Mouse (Mus musculus): Measurements from ENCODE around the gene Dnajc15. TPM values are rescaled to one million over a fixed set of nuclear protein-coding genes. Genes with fewer than 3 reads are reported as not detected.

Gene Dnajc15
- polyA plus RNA-seq, 1 experiment: 1,189 TPM

GRCm38 (mm10) chr14:77832359-77832758 is 42.6 kb downstream of the Dnajc15 start:
- Histone ChIP-seq H3K4me3 (ENCODE audit: insufficient read depth, low read depth, low read length) (no peak overlapping the region), H3K27ac (replicated peaks; ENCODE audit: low read depth, low read length) (no peak overlapping the region), H3K4me1 (ENCODE audit: control insufficient read depth, insufficient read depth, insufficient read length, low read length) (peaks cover 6% of the 10 kb centered on the region)

- no peak overlapping the region for H3K27ac ChIP-seq (replicated peaks; ENCODE audit: low read depth, low read length)
Measured at GRCm38 (mm10) chr14:77831936-77832335, 43.0 kb downstream of the Dnajc15 start.

GRCm38 (mm10) chr14:77829673-77830072 is 45.3 kb downstream of the Dnajc15 start:
- H3K4me1 ChIP-seq (ENCODE audit: control insufficient read depth, insufficient read depth, insufficient read length, low read length): peaks cover 4% of the 10 kb centered on the region
- H3K27ac ChIP-seq (replicated peaks; ENCODE audit: low read depth, low read length): no peak overlapping the region; the same call in 1 of the 2 replicates
- H3K4me3 ChIP-seq (ENCODE audit: insufficient read depth, low read depth, low read length): no peak overlapping the region

More at GRCm38 (mm10) chr14:77831936-77832335, 43.0 kb downstream of the Dnajc15 start:
- H3K4me3 ChIP-seq (ENCODE audit: insufficient read depth, low read depth, low read length): no peak overlapping the region
- peaks cover 6% of the 10 kb centered on the region for H3K4me1 ChIP-seq (ENCODE audit: control insufficient read depth, insufficient read depth, insufficient read length, low read length)

GRCm38 (mm10) chr14:77825891-77826290 is 49.0 kb downstream of the Dnajc15 start:
- Histone ChIP-seq H3K4me1 (ENCODE audit: control insufficient read depth, insufficient read depth, insufficient read length, low read length) (peaks cover 4% of the 10 kb centered on the region), H3K27ac (replicated peaks; ENCODE audit: low read depth, low read length) (no peak overlapping the region), H3K4me3 (ENCODE audit: insufficient read depth, low read depth, low read length) (no peak overlapping the region)

GRCm38 (mm10) chr14:77825121-77825520 is 49.8 kb downstream of the Dnajc15 start:
- H3K4me1 ChIP-seq (ENCODE audit: control insufficient read depth, insufficient read depth, insufficient read length, low read length): peaks cover 4% of the 10 kb centered on the region
- H3K4me3 ChIP-seq (ENCODE audit: insufficient read depth, low read depth, low read length): no peak overlapping the region
- H3K27ac ChIP-seq (replicated peaks; ENCODE audit: low read depth, low read length): no peak overlapping the region

GRCm38 (mm10) chr14:77819841-77820240 is 55.1 kb downstream of the Dnajc15 start:
- no peak overlapping the region for H3K4me3 ChIP-seq (ENCODE audit: insufficient read depth, low read depth, low read length)
- H3K27ac ChIP-seq (replicated peaks; ENCODE audit: low read depth, low read length): no peak overlapping the region
- H3K4me1 ChIP-seq (ENCODE audit: control insufficient read depth, insufficient read depth, insufficient read length, low read length): no peaks in the 10 kb centered on the region

GRCm38 (mm10) chr14:77817561-77817960 is 57.4 kb downstream of the Dnajc15 start:
- Histone ChIP-seq H3K4me3 (ENCODE audit: insufficient read depth, low read depth, low read length) (no peak overlapping the region), H3K27ac (replicated peaks; ENCODE audit: low read depth, low read length) (no peak overlapping the region), H3K4me1 (ENCODE audit: control insufficient read depth, insufficient read depth, insufficient read length, low read length) (no peaks in the 10 kb centered on the region)

- H3K4me3 ChIP-seq (ENCODE audit: insufficient read depth, low read depth, low read length): no peak overlapping the region
- no peaks in the 10 kb centered on the region for H3K4me1 ChIP-seq (ENCODE audit: control insufficient read depth, insufficient read depth, insufficient read length, low read length)
- no peak overlapping the region for H3K27ac ChIP-seq (replicated peaks; ENCODE audit: low read depth, low read length)
Measured at GRCm38 (mm10) chr14:77814935-77815334, 60.0 kb downstream of the Dnajc15 start.

- H3K4me3 ChIP-seq (ENCODE audit: insufficient read depth, low read depth, low read length): no peak overlapping the region
- H3K4me1 ChIP-seq (ENCODE audit: control insufficient read depth, insufficient read depth, insufficient read length, low read length): no peaks in the 10 kb centered on the region
- H3K27ac ChIP-seq (replicated peaks; ENCODE audit: low read depth, low read length): no peak overlapping the region
Measured at GRCm38 (mm10) chr14:77812890-77813289, 62.0 kb downstream of the Dnajc15 start.

- no peaks in the 10 kb centered on the region for H3K4me1 ChIP-seq (ENCODE audit: control insufficient read depth, insufficient read depth, insufficient read length, low read length)
- H3K27ac ChIP-seq (replicated peaks; ENCODE audit: low read depth, low read length): no peak overlapping the region
- no peak overlapping the region for H3K4me3 ChIP-seq (ENCODE audit: insufficient read depth, low read depth, low read length)
Measured at GRCm38 (mm10) chr14:77811466-77811865, 63.5 kb downstream of the Dnajc15 start.

GRCm38 (mm10) chr14:77807836-77808235 is 67.1 kb downstream of the Dnajc15 start:
- no peak overlapping the region for H3K27ac ChIP-seq (replicated peaks; ENCODE audit: low read depth, low read length)
- no peaks in the 10 kb centered on the region for H3K4me1 ChIP-seq (ENCODE audit: control insufficient read depth, insufficient read depth, insufficient read length, low read length)

GRCm38 (mm10) chr14:77806345-77806744 is 68.6 kb downstream of the Dnajc15 start:
- H3K4me3 ChIP-seq (ENCODE audit: insufficient read depth, low read depth, low read length): no peak overlapping the region
- no peak overlapping the region for H3K27ac ChIP-seq (replicated peaks; ENCODE audit: low read depth, low read length)
- H3K4me1 ChIP-seq (ENCODE audit: control insufficient read depth, insufficient read depth, insufficient read length, low read length): no peaks in the 10 kb centered on the region

More at GRCm38 (mm10) chr14:77807836-77808235, 67.1 kb downstream of the Dnajc15 start:
- no peak overlapping the region for H3K4me3 ChIP-seq (ENCODE audit: insufficient read depth, low read depth, low read length)

GRCm38 (mm10) chr14:77802268-77802630 is 72.7 kb downstream of the Dnajc15 start:
- Histone ChIP-seq H3K4me3 (ENCODE audit: insufficient read depth, low read depth, low read length) (no peak overlapping the region), H3K27ac (replicated peaks; ENCODE audit: low read depth, low read length) (no peak overlapping the region), H3K4me1 (ENCODE audit: control insufficient read depth, insufficient read depth, insufficient read length, low read length) (no peaks in the 10 kb centered on the region)

GRCm38 (mm10) chr14:77801571-77802267 is 73.2 kb downstream of the Dnajc15 start:
- Histone ChIP-seq H3K4me1 (ENCODE audit: control insufficient read depth, insufficient read depth, insufficient read length, low read length) (no peaks in the 10 kb centered on the region), H3K4me3 (ENCODE audit: insufficient read depth, low read depth, low read length) (no peak overlapping the region), H3K27ac (replicated peaks; ENCODE audit: low read depth, low read length) (no peak overlapping the region)

- peaks cover 8% of the 10 kb centered on the region; the same call in 1 of the 2 replicates for H3K4me1 ChIP-seq (ENCODE audit: control insufficient read depth, insufficient read depth, insufficient read length, low read length)
- H3K27ac ChIP-seq (replicated peaks; ENCODE audit: low read depth, low read length): no peak overlapping the region; the same call in 1 of the 2 replicates
- no peak overlapping the region for H3K4me3 ChIP-seq (ENCODE audit: insufficient read depth, low read depth, low read length)
Measured at GRCm38 (mm10) chr14:77796506-77796905, 78.4 kb downstream of the Dnajc15 start.

- H3K27ac ChIP-seq (replicated peaks; ENCODE audit: low read depth, low read length): peak overlapping the region; percentile 54
- H3K4me3 ChIP-seq (ENCODE audit: insufficient read depth, low read depth, low read length): no peak overlapping the region
- peaks cover 8% of the 10 kb centered on the region; the same call in 1 of the 2 replicates for H3K4me1 ChIP-seq (ENCODE audit: control insufficient read depth, insufficient read depth, insufficient read length, low read length)
Measured at GRCm38 (mm10) chr14:77795240-77795639, 79.7 kb downstream of the Dnajc15 start.

All from brown adipose tissue, adult 24 weeks (tissue).